Mouse (Mus musculus) natural killer cell, adult 2 months (primary cell): Measurements from ENCODE around the gene Ak5.
A peak's percentile ranks its signal among the peaks of the same experiment; 100 is the strongest.
"Not testable (repeated sequence)": the region's sequence is repeated elsewhere in the genome, so short reads cannot be mapped to it uniquely, and the experiment has no call there.

ENCODE experiments used
- DNase-seq, 2 experiments: peaks; one replicate each; pipeline ENCODE4 v3.0.0; 2022; ENCODE audit warnings: low spot score in 2 of 2

The Ak5 gene

GRCm38 (mm10) chr3:152475278-152475669, 192.9 kb downstream of the Ak5 start:
- DNase-seq = no peak

DNA sequence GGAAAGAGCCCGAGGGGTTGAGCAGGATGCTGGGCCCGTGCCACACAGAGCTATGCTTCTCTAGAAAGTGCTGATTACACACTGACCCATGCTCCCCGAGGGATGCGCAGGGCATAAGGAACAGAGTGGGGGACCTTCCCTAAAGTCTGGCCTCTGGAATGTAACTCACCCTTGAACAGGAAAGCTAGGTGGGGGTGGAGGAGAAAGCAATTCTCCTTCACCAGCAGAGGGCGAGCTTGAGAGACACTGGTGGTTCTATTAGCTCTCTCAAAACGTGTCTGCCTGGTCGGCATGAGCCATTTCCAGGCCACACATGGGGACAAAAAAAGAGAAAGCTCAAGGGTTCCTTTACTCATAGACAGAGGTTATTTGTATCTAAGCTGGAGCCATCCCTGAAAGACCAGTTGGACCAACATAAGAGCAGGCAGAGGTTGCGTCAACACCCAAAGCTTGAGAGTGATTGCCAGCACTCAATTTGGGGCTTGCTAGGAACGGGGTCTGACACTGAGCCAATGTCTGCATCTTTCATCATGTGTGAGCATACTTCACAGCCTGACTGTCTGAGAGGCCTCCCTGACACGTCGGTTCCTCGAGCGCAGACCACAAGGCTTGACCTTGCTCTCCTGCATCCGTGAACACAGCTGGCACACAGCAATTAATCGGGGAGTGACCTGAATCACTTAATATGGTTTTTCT, 193.4 kb downstream of the Ak5 start:
- DNase-seq = peak in 1 of 2 experiments; percentile 26

- no peak for DNase-seq
Measured at GRCm38 (mm10) chr3:152472676-152473075, 195.5 kb downstream of the Ak5 start.

- DNase-seq = no peak
Measured at GRCm38 (mm10) chr3:152470347-152470746, 197.8 kb downstream of the Ak5 start.

GRCm38 (mm10) chr3:152469423-152470200, 198.5 kb downstream of the Ak5 start:
- DNase-seq = no peak

- DNase-seq = no peak
Measured at GRCm38 (mm10) chr3:152468569-152469041, 199.6 kb downstream of the Ak5 start.

DNA sequence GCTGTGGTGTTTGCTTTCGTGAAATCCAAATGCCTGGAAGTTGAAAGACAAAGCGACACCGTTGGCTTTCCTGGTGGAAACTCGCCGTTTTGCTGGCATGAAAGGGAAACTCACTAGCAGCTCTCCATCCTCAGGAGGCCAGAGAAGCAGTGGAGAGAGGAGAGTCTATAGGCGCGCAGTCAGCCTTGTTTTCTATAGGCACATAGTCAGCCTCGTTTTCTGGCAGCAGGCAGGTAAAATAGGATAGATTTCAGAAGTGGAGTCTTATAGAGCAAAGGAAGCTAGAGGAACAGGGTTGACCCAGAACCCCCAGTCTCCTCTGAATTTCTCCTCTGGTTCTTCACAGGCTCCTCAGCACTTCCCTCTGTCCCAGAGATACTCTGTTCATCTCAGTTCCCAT, 200.1 kb downstream of the Ak5 start:
- DNase-seq = no peak

DNA sequence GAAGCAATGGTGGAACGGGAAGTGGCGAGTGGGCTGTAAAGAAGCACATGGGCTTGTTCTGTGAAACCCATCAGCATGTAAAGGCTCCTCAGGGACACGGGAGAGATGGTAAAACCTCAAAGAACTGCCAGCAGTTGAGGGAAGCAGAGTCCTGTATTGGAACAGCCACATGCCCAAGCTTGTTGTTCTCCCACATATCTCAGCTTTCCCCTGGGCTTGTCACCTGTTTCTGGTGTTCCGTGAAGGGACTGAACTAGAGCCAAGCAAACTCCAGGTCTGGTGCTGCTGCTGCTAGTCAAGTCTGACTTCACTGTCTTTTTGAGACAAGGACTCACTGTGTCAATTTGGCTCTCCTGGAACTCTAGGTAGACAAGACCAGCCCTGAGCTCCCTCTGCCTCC, 200.8 kb downstream of the Ak5 start:
- DNase-seq = no peak

DNA sequence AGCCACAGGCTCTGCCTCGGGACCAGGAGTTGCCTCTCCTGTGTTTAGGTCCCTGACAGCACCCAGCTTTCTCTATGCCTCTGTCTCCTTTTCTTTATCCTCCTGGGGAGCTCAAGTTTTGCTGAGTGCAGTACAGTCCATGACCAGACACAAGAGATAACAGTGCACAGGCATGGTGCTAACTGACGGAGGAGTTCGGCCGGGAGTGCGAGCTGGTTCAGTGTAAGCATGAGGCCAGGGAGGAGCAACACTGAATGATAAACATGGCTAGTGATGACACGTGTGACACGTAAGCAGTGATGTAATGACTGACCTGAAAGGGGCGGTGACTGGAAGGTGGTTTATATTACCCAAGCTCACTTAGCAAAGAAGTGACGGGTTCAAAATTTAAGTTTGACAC, 201.3 kb downstream of the Ak5 start:
- DNase-seq = no peak

GRCm38 (mm10) chr3:152465338-152465737, 202.8 kb downstream of the Ak5 start:
- DNase-seq = no peak

DNA sequence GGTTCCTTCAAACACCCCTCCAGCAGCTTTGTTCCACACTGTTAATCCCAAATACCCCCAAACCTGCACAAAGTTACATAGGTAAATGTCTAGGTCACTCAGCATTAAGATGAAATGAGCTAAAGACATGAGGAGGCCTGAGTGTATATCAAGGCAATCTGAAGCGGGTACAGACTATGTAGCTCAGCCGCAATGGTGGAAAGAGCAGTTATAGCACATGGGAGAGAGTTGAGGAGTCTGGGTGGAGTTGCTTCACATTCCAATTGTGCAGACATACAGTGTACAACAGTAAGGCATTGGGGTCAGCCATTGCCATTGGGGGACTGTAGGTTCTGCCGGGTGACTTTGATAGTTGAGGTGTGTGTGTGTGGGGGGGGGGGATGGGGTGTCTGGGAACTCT, 203.7 kb downstream of the Ak5 start:
- DNase-seq = no peak

DNA sequence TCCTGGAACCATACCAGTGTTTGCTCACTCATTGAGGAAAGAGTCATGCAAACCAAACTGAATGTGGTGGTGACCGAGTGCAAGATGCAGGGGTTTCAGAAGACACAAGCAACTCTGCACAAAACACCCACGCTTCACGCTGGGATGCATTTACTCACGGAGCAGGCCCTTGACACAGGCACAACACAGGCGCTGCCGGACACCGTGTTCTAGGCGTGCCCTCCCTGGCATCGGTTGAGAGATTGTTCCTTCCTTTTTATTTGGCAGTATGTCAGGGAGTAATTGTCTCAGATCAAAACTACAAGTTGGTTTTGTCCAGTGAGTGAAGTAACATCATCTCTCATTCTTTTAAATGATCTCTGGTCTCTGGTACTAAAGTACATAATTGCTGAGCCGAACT, 205.3 kb downstream of the Ak5 start:
- DNase-seq = no peak

- no peak for DNase-seq
Measured at GRCm38 (mm10) chr3:152462038-152462547, 206.1 kb downstream of the Ak5 start.

DNA sequence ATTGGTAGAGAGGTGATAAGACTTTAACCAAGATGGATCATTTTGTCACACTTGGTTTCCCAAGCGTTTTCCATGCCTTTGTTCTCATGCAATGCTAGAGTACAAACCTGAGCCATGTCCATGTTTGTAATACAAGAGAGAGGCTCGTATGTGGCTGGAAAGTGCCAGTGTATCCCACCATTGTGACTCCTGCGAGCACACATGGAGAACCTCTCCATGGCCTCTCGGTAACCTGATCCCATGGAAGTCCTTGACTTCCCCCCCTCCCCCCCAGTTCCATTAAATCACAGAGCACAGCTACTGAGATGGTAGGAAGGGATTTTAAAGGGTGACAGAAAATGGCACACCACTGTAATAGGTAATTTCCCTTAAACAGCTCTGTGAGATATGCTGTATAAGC, 207.4 kb downstream of the Ak5 start:
- DNase-seq = no peak

GRCm38 (mm10) chr3:152458875-152459274, 209.3 kb downstream of the Ak5 start:
- DNase-seq = not testable (repeated sequence)

- DNase-seq = no peak
Measured at GRCm38 (mm10) chr3:152457308-152458035, 210.7 kb downstream of the Ak5 start.

DNA sequence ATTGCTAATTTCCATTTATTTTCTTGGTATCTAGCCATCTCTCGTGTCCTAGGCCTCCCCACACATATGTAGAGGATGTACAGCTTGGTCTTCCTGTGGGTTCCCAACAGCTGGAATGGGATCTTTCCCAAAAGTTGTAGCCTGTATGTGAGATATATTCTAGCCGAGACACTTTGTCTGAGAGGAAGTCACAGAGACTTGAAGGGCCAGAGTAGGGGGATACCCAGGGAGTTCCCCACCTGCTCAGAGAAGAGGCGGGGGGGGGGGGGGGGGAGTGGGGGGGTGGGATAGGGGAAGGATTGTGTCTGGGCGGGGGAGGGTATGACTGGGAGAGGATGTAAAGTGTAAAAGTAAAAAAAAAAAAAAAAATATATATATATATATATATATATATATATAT, 215.0 kb downstream of the Ak5 start:
- no peak for DNase-seq

- no peak for DNase-seq
Measured at GRCm38 (mm10) chr3:152446966-152447365, 221.2 kb downstream of the Ak5 start.

DNA sequence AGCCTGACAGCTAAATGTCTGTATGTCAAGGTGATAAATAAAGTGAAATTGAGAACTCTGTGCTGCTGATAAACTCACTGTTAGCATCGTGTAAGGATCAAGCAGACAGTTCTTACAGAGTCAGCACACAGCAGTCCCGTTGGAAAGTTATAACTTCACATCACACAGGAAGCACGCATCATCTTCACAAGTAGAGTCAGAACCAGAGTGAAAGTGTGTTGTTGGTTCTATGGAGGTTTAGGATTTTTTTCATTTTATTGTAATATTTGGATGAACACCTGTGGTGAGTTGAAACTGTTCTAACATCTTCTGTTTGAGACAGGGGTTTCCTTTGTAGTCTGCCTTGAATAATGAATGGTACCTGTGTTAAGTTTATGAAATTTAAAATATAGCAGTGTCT, 224.0 kb downstream of the Ak5 start:
- DNase-seq = no peak

DNA sequence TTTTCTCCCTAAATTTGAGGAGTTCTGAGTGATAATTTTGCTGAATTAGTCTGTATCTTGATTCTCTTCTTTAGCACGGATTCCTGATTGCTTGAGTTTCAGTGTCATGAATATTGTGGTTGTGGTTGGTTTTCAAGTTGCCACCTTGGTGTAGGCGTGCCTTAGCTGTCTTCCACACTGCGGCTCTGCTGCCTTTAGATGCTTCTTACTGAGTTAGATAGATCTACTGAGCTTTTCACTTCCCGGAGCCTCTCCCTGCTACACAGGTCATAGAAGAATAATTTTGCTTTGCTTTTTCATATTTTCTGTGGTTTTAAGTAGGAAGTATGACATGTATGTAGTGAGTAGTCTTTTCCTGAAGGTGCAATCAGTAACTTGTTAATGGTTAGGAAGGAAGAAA, 225.4 kb downstream of the Ak5 start:
- no peak for DNase-seq

DNA sequence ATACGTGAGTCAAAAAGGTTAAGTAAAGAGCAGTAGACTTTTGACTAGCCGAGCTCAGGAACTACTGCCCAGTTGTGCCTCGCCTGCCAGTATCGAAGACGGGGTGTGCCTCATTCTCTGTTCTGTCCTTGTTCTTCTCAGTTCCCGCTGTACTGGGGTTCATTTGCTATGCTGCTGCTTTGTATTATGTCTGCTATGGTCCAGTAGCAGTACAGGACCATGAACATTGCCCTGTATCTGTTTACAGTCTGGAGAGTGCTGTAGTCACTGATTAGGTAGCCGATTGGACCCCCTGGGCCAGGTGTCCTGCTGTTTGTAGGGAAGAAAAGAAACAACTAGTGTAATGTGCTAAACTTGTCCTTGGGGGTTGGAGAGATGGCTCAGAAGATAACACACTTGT, 230.1 kb downstream of the Ak5 start:
- no peak for DNase-seq

- no peak for DNase-seq
Measured at GRCm38 (mm10) chr3:152435590-152435989, 232.6 kb downstream of the Ak5 start.
